Mouse (Mus musculus) midbrain, embryonic 14.5 days (tissue): ENCODE measurements around the gene Synrg. TPM values are rescaled to one million over a fixed set of nuclear protein-coding genes. Genes with fewer than 3 reads are reported as not detected.

Experiments used
- ATAC-seq: fragments of 200-750 bp; cut with Nextera tagmentation; 2 replicates; pipeline ENCODE4 v1.8.0; 2017; ENCODE audit warnings: moderate number of reproducible peaks, moderate library complexity; ENCODE audit not compliant: low FRiP score, low TSS enrichment
- DNase-seq: peaks from one replicate; pipeline ENCODE4 v3.0.0-alpha.2; 2015
- H3K27ac ChIP-seq: fragments of 300-500 bp; sonication (generic); replicated peaks from 2 replicates; pipeline ENCODE4 v1.5.1; 2014; ENCODE audit warnings: mild to moderate bottlenecking, low read depth, low read length, moderate library complexity
- H3K27me3 ChIP-seq: fragments of 300-500 bp; sonication (generic); 2 replicates; pipeline ENCODE4 v1.6.1; 2014; ENCODE audit warnings: low read length, control low read depth, mixed read lengths; ENCODE audit not compliant: control insufficient read depth, insufficient read depth
- H3K36me3 ChIP-seq: fragments of 300-500 bp; sonication (generic); 2 replicates; pipeline ENCODE4 v1.6.1; 2014; ENCODE audit warnings: low read length, control low read depth; ENCODE audit not compliant: control insufficient read depth, insufficient read depth
- H3K4me1 ChIP-seq: fragments of 300-500 bp; sonication (generic); 2 replicates; pipeline ENCODE4 v1.6.1; 2014; ENCODE audit warnings: mild to moderate bottlenecking, antibody characterized with exemption, low read length, control low read depth; ENCODE audit not compliant: control insufficient read depth, insufficient read depth
- H3K4me2 ChIP-seq: fragments of 300-500 bp; sonication (generic); 2 replicates; pipeline ENCODE4 v1.6.1; 2014; ENCODE audit warnings: mild to moderate bottlenecking, low read length, moderate library complexity
- H3K4me3 ChIP-seq: fragments of 300-500 bp; sonication (generic); replicated peaks from 2 replicates; pipeline ENCODE4 v1.5.1; 2014; ENCODE audit warnings: low read depth, low read length
- H3K9ac ChIP-seq: fragments of 300-500 bp; sonication (generic); replicated peaks from 2 replicates; pipeline ENCODE4 v1.6.1; 2014; ENCODE audit warnings: mild to moderate bottlenecking, low read length, moderate library complexity
- H3K9me3 ChIP-seq: fragments of 300-500 bp; sonication (generic); 2 replicates; pipeline ENCODE4 v1.6.1; 2016; ENCODE audit warnings: low read length, control low read depth, mixed read lengths; ENCODE audit not compliant: control insufficient read depth
- WGBS: fragments of 180-500 bp; shearing (Covaris S2); extraction: QIAGEN DNeasy Blood & Tissue Kit; methylation state at CpG from one replicate; pipeline ENCODE4 v1.1.7; 2014; 5-methylcytosine and 5-hydroxymethylcytosine counted together
- polyA plus RNA-seq: library from polyadenylated mRNA; unstranded; fragments of >200 nt; fragmentation: Nextera tagmentation; extraction: Ambion mirVana; gene quantifications from 2 replicates; pipeline ENCODE4 v1.2.1, GENCODE M21; 2014

The Synrg gene
- polyA plus RNA-seq, 1 experiment from 2014 or later: 34.2 TPM

- H3K27ac ChIP-seq: peak overlapping the region; percentile 6
- H3K4me1 ChIP-seq: no peaks in the 10 kb centered on the region
- 69% methylated on average over 3 of the region's 3 CpGs for WGBS
Observed at GRCm38 (mm10) chr11:83998993-83999392, 34.8 kb downstream of the Synrg start.

GRCm38 (mm10) chr11:83999411-83999915, 35.2 kb downstream of the Synrg start:
- 59% methylated on average over 4 of the region's 4 CpGs for WGBS
- Histone ChIP-seq H3K4me1 (no peaks in the 10 kb centered on the region), H3K27me3 (no peaks in the 10 kb centered on the region), H3K4me2 (no peak overlapping the region), H3K9ac (no peak overlapping the region), H3K4me3 (no peak overlapping the region), H3K36me3 (peaks cover 82% of the 10 kb centered on the region), H3K9me3 (no peaks in the 10 kb centered on the region), H3K27ac (peak overlapping the region; percentile 68)
- DNase-seq (peak; percentile 71), ATAC-seq (no peak; the same call in 1 of the 2 replicates)

More at GRCm38 (mm10) chr11:83998993-83999392, 34.8 kb downstream of the Synrg start:
- no peak overlapping the region for H3K4me2 ChIP-seq
- H3K9ac ChIP-seq: no peak overlapping the region
- ATAC-seq: no peak
- no peaks in the 10 kb centered on the region for H3K9me3 ChIP-seq
- DNase-seq: peak; percentile 22
- H3K36me3 ChIP-seq: peaks cover 82% of the 10 kb centered on the region
- no peaks in the 10 kb centered on the region for H3K27me3 ChIP-seq
- H3K4me3 ChIP-seq: no peak overlapping the region

- H3K4me2 ChIP-seq: no peak overlapping the region
- no peak for DNase-seq
- H3K27ac ChIP-seq: no peak overlapping the region
- no peak overlapping the region for H3K9ac ChIP-seq
- no peaks in the 10 kb centered on the region for H3K27me3 ChIP-seq
- peaks cover 82% of the 10 kb centered on the region for H3K36me3 ChIP-seq
- ATAC-seq: no peak
- 94% methylated on average over 3 of the region's 3 CpGs for WGBS
- no peak overlapping the region for H3K4me3 ChIP-seq
- no peaks in the 10 kb centered on the region for H3K9me3 ChIP-seq
- no peaks in the 10 kb centered on the region for H3K4me1 ChIP-seq
Observed at GRCm38 (mm10) chr11:84001257-84001656, 37.0 kb downstream of the Synrg start.

- WGBS: 90% methylated on average over 6 of the region's 6 CpGs
- Histone ChIP-seq H3K9ac (no peak overlapping the region), H3K36me3 (peaks cover 85% of the 10 kb centered on the region), H3K27me3 (no peaks in the 10 kb centered on the region), H3K27ac (no peak overlapping the region), H3K4me2 (no peak overlapping the region), H3K9me3 (no peaks in the 10 kb centered on the region), H3K4me3 (no peak overlapping the region), H3K4me1 (no peaks in the 10 kb centered on the region)
- ATAC-seq: no peak
- no peak for DNase-seq
Observed at GRCm38 (mm10) chr11:84003986-84004385, 39.8 kb downstream of the Synrg start.

- H3K27ac ChIP-seq: no peak overlapping the region
- no peak overlapping the region for H3K4me3 ChIP-seq
- H3K4me1 ChIP-seq: peaks cover 35% of the 10 kb centered on the region
- H3K4me2 ChIP-seq: no peak overlapping the region
- WGBS: 81% methylated on average over 9 of the region's 9 CpGs
- H3K9ac ChIP-seq: no peak overlapping the region
- no peaks in the 10 kb centered on the region for H3K9me3 ChIP-seq
- H3K36me3 ChIP-seq: peaks cover 60% of the 10 kb centered on the region
- no peak for ATAC-seq
- no peaks in the 10 kb centered on the region for H3K27me3 ChIP-seq
- no peak for DNase-seq
Observed at GRCm38 (mm10) chr11:84009001-84009400, 44.8 kb downstream of the Synrg start.

- no peak for ATAC-seq
- Histone ChIP-seq H3K4me2 (peak overlapping the region; percentile 44; the same call in 1 of the 2 replicates), H3K9me3 (no peaks in the 10 kb centered on the region), H3K27ac (0 out of 2 replicates have a peak overlapping the region, but pooled peaks have one; percentile 65), H3K4me1 (peaks cover 40% of the 10 kb centered on the region), H3K9ac (0 out of 2 replicates have a peak overlapping the region, but pooled peaks have one; percentile 13), H3K4me3 (no peak overlapping the region), H3K27me3 (no peaks in the 10 kb centered on the region), H3K36me3 (peaks cover 46% of the 10 kb centered on the region)
- DNase-seq: peak; percentile 24
- WGBS: 39% methylated on average over 9 of the region's 9 CpGs
Observed at GRCm38 (mm10) chr11:84010411-84010810, 46.2 kb downstream of the Synrg start.

- WGBS: 5% methylated on average over 12 of the region's 12 CpGs
- peak; percentile 59 for DNase-seq
- no peak overlapping the region for H3K4me3 ChIP-seq
- peaks cover 40% of the 10 kb centered on the region for H3K4me1 ChIP-seq
- peak overlapping the region; percentile 44 for H3K4me2 ChIP-seq
- peak overlapping the region; percentile 65 for H3K27ac ChIP-seq
- peak overlapping the region; percentile 13; the same call in 1 of the 2 replicates for H3K9ac ChIP-seq
- H3K36me3 ChIP-seq: peaks cover 39% of the 10 kb centered on the region
- no peak for ATAC-seq
- no peaks in the 10 kb centered on the region for H3K27me3 ChIP-seq
- no peaks in the 10 kb centered on the region for H3K9me3 ChIP-seq
Observed at GRCm38 (mm10) chr11:84011050-84011449, 46.8 kb downstream of the Synrg start.

GRCm38 (mm10) chr11:84011576-84011975, 47.3 kb downstream of the Synrg start:
- Histone ChIP-seq H3K4me2 (peak overlapping the region; percentile 44), H3K4me1 (peaks cover 40% of the 10 kb centered on the region), H3K9me3 (no peaks in the 10 kb centered on the region), H3K4me3 (no peak overlapping the region), H3K27ac (peak overlapping the region; percentile 65), H3K9ac (peak overlapping the region; percentile 13; the same call in 1 of the 2 replicates), H3K36me3 (peaks cover 35% of the 10 kb centered on the region), H3K27me3 (no peaks in the 10 kb centered on the region)
- ATAC-seq (no peak), DNase-seq (peak; percentile 57)
- WGBS: 7% methylated on average over 2 of the region's 2 CpGs

- ATAC-seq: no peak
- H3K9ac ChIP-seq: no peak overlapping the region
- H3K27ac ChIP-seq: peak overlapping the region; percentile 28; the same call in 1 of the 2 replicates
- H3K4me3 ChIP-seq: no peak overlapping the region
- H3K4me1 ChIP-seq: peaks cover 40% of the 10 kb centered on the region
- no peaks in the 10 kb centered on the region for H3K9me3 ChIP-seq
- WGBS: 11% methylated on average over 7 of the region's 7 CpGs
- H3K27me3 ChIP-seq: no peaks in the 10 kb centered on the region
- peaks cover 32% of the 10 kb centered on the region for H3K36me3 ChIP-seq
- peak; percentile 47 for DNase-seq
- H3K4me2 ChIP-seq: no peak overlapping the region
Observed at GRCm38 (mm10) chr11:84013105-84013504, 48.9 kb downstream of the Synrg start.
